Mouse (Mus musculus): ENCODE data around the gene Cmip. TPM values are rescaled to one million over a fixed set of nuclear protein-coding genes. Genes with fewer than 3 reads are reported as not detected.

Gene Cmip
- polyA plus RNA-seq, 1 experiment from 2014 or later: 13.7 TPM

- 92% methylated on average over 15 of the region's 15 CpGs for WGBS
- ATAC-seq (ENCODE audit: insufficient read depth, low FRiP score): no peak
- H3K36me3 ChIP-seq (ENCODE audit: control insufficient read depth, insufficient read depth, low read length): no peaks in the 10 kb centered on the region; the same call in 1 of the 2 replicates
- H3K27ac ChIP-seq (ENCODE audit: low read length): no peak overlapping the region
- H3K4me3 ChIP-seq (replicated peaks; ENCODE audit: low read length): no peak overlapping the region
- H3K9ac ChIP-seq (ENCODE audit: low read length): no peak overlapping the region
- H3K27me3 ChIP-seq (ENCODE audit: control insufficient read depth, insufficient read depth, low read length): no peaks in the 10 kb centered on the region
- H3K4me2 ChIP-seq (ENCODE audit: low read depth, low read length): no peak overlapping the region
- H3K4me1 ChIP-seq (ENCODE audit: control insufficient read depth, insufficient read depth, low read length): peaks cover 6% of the 10 kb centered on the region; the same call in 1 of the 2 replicates
- no peaks in the 10 kb centered on the region for H3K9me3 ChIP-seq (replicated peaks; ENCODE audit: control insufficient read depth, low read length)
Measured at GRCm38 (mm10) chr8:117397751-117398150, 140.9 kb downstream of the Cmip start.

- no peak for ATAC-seq (ENCODE audit: insufficient read depth, low FRiP score)
- Histone ChIP-seq H3K27me3 (ENCODE audit: control insufficient read depth, insufficient read depth, low read length) (no peaks in the 10 kb centered on the region), H3K9ac (ENCODE audit: low read length) (no peak overlapping the region), H3K4me2 (ENCODE audit: low read depth, low read length) (no peak overlapping the region), H3K4me3 (replicated peaks; ENCODE audit: low read length) (no peak overlapping the region), H3K4me1 (ENCODE audit: control insufficient read depth, insufficient read depth, low read length) (peaks cover 16% of the 10 kb centered on the region), H3K36me3 (ENCODE audit: control insufficient read depth, insufficient read depth, low read length) (no peaks in the 10 kb centered on the region; the same call in 1 of the 2 replicates), H3K9me3 (replicated peaks; ENCODE audit: control insufficient read depth, low read length) (no peaks in the 10 kb centered on the region), H3K27ac (ENCODE audit: low read length) (no peak overlapping the region)
- 85% methylated on average over 8 of the region's 8 CpGs for WGBS
Measured at GRCm38 (mm10) chr8:117399229-117399628, 142.4 kb downstream of the Cmip start.

- Histone ChIP-seq H3K27me3 (ENCODE audit: control insufficient read depth, insufficient read depth, low read length) (no peaks in the 10 kb centered on the region), H3K4me1 (ENCODE audit: control insufficient read depth, insufficient read depth, low read length) (peaks cover 16% of the 10 kb centered on the region), H3K9ac (ENCODE audit: low read length) (no peak overlapping the region), H3K27ac (ENCODE audit: low read length) (no peak overlapping the region), H3K9me3 (replicated peaks; ENCODE audit: control insufficient read depth, low read length) (no peaks in the 10 kb centered on the region), H3K4me3 (replicated peaks; ENCODE audit: low read length) (no peak overlapping the region), H3K36me3 (ENCODE audit: control insufficient read depth, insufficient read depth, low read length) (no peaks in the 10 kb centered on the region; the same call in 1 of the 2 replicates), H3K4me2 (ENCODE audit: low read depth, low read length) (no peak overlapping the region)
- no peak for ATAC-seq (ENCODE audit: insufficient read depth, low FRiP score)
- 80% methylated on average over 6 of the region's 6 CpGs for WGBS
Measured at GRCm38 (mm10) chr8:117400820-117401219, 144.0 kb downstream of the Cmip start.

- Histone ChIP-seq H3K27me3 (ENCODE audit: control insufficient read depth, insufficient read depth, low read length) (no peaks in the 10 kb centered on the region), H3K4me2 (ENCODE audit: low read depth, low read length) (no peak overlapping the region), H3K36me3 (ENCODE audit: control insufficient read depth, insufficient read depth, low read length) (no peaks in the 10 kb centered on the region), H3K9ac (ENCODE audit: low read length) (no peak overlapping the region), H3K4me3 (replicated peaks; ENCODE audit: low read length) (no peak overlapping the region), H3K4me1 (ENCODE audit: control insufficient read depth, insufficient read depth, low read length) (peaks cover 16% of the 10 kb centered on the region), H3K27ac (ENCODE audit: low read length) (no peak overlapping the region), H3K9me3 (replicated peaks; ENCODE audit: control insufficient read depth, low read length) (no peaks in the 10 kb centered on the region)
- ATAC-seq (ENCODE audit: insufficient read depth, low FRiP score): no peak
- 80% methylated on average over 14 of the region's 14 CpGs for WGBS
Measured at GRCm38 (mm10) chr8:117401880-117402279, 145.0 kb downstream of the Cmip start.

GRCm38 (mm10) chr8:117402911-117403704 lies 146.2 kb downstream of the Cmip start:
- Histone ChIP-seq H3K4me1 (ENCODE audit: control insufficient read depth, insufficient read depth, low read length) (peaks cover 16% of the 10 kb centered on the region), H3K36me3 (ENCODE audit: control insufficient read depth, insufficient read depth, low read length) (no peaks in the 10 kb centered on the region), H3K4me2 (ENCODE audit: low read depth, low read length) (no peak overlapping the region), H3K27me3 (ENCODE audit: control insufficient read depth, insufficient read depth, low read length) (no peaks in the 10 kb centered on the region), H3K9me3 (replicated peaks; ENCODE audit: control insufficient read depth, low read length) (no peaks in the 10 kb centered on the region), H3K4me3 (replicated peaks; ENCODE audit: low read length) (no peak overlapping the region), H3K27ac (ENCODE audit: low read length) (no peak overlapping the region), H3K9ac (ENCODE audit: low read length) (no peak overlapping the region)
- 53% methylated on average over 9 of the region's 9 CpGs for WGBS
- ATAC-seq (ENCODE audit: insufficient read depth, low FRiP score): no peak

- Histone ChIP-seq H3K4me2 (ENCODE audit: low read depth, low read length) (no peak overlapping the region), H3K36me3 (ENCODE audit: control insufficient read depth, insufficient read depth, low read length) (no peaks in the 10 kb centered on the region), H3K4me1 (ENCODE audit: control insufficient read depth, insufficient read depth, low read length) (peaks cover 16% of the 10 kb centered on the region), H3K4me3 (replicated peaks; ENCODE audit: low read length) (no peak overlapping the region), H3K27me3 (ENCODE audit: control insufficient read depth, insufficient read depth, low read length) (no peaks in the 10 kb centered on the region), H3K9me3 (replicated peaks; ENCODE audit: control insufficient read depth, low read length) (no peaks in the 10 kb centered on the region), H3K9ac (ENCODE audit: low read length) (peak overlapping the region; percentile 28; the same call in 1 of the 2 replicates), H3K27ac (ENCODE audit: low read length) (peak overlapping the region; percentile 50; the same call in 1 of the 2 replicates)
- WGBS: 28% methylated on average over 14 of the region's 14 CpGs
- ATAC-seq (ENCODE audit: insufficient read depth, low FRiP score): no peak
Measured at GRCm38 (mm10) chr8:117403705-117404476, 147.0 kb downstream of the Cmip start.

GRCm38 (mm10) chr8:117406081-117406480 lies 149.2 kb downstream of the Cmip start:
- Histone ChIP-seq H3K9me3 (replicated peaks; ENCODE audit: control insufficient read depth, low read length) (no peaks in the 10 kb centered on the region), H3K4me1 (ENCODE audit: control insufficient read depth, insufficient read depth, low read length) (peaks cover 35% of the 10 kb centered on the region), H3K36me3 (ENCODE audit: control insufficient read depth, insufficient read depth, low read length) (no peaks in the 10 kb centered on the region), H3K27ac (ENCODE audit: low read length) (no peak overlapping the region), H3K27me3 (ENCODE audit: control insufficient read depth, insufficient read depth, low read length) (no peaks in the 10 kb centered on the region), H3K4me3 (replicated peaks; ENCODE audit: low read length) (no peak overlapping the region), H3K9ac (ENCODE audit: low read length) (no peak overlapping the region), H3K4me2 (ENCODE audit: low read depth, low read length) (no peak overlapping the region)
- no peak for ATAC-seq (ENCODE audit: insufficient read depth, low FRiP score)
- 81% methylated on average over 3 of the region's 3 CpGs for WGBS

- no peak overlapping the region for H3K9ac ChIP-seq (ENCODE audit: low read length)
- H3K36me3 ChIP-seq (ENCODE audit: control insufficient read depth, insufficient read depth, low read length): no peaks in the 10 kb centered on the region
- no peak for ATAC-seq (ENCODE audit: insufficient read depth, low FRiP score)
- 83% methylated on average over 7 of the region's 7 CpGs for WGBS
- no peak overlapping the region for H3K4me2 ChIP-seq (ENCODE audit: low read depth, low read length)
- peaks cover 25% of the 10 kb centered on the region for H3K4me1 ChIP-seq (ENCODE audit: control insufficient read depth, insufficient read depth, low read length)
- no peaks in the 10 kb centered on the region for H3K9me3 ChIP-seq (replicated peaks; ENCODE audit: control insufficient read depth, low read length)
- no peak overlapping the region for H3K4me3 ChIP-seq (replicated peaks; ENCODE audit: low read length)
- no peaks in the 10 kb centered on the region for H3K27me3 ChIP-seq (ENCODE audit: control insufficient read depth, insufficient read depth, low read length)
- no peak overlapping the region for H3K27ac ChIP-seq (ENCODE audit: low read length)
Measured at GRCm38 (mm10) chr8:117408634-117409033, 151.8 kb downstream of the Cmip start.

GRCm38 (mm10) chr8:117409056-117409455 lies 152.2 kb downstream of the Cmip start:
- no peaks in the 10 kb centered on the region for H3K36me3 ChIP-seq (ENCODE audit: control insufficient read depth, insufficient read depth, low read length)
- H3K9me3 ChIP-seq (replicated peaks; ENCODE audit: control insufficient read depth, low read length): no peaks in the 10 kb centered on the region
- no peak overlapping the region for H3K27ac ChIP-seq (ENCODE audit: low read length)
- ATAC-seq (ENCODE audit: insufficient read depth, low FRiP score): no peak
- H3K4me2 ChIP-seq (ENCODE audit: low read depth, low read length): no peak overlapping the region
- H3K27me3 ChIP-seq (ENCODE audit: control insufficient read depth, insufficient read depth, low read length): no peaks in the 10 kb centered on the region
- H3K4me1 ChIP-seq (ENCODE audit: control insufficient read depth, insufficient read depth, low read length): peaks cover 20% of the 10 kb centered on the region
- 74% methylated on average over 7 of the region's 7 CpGs for WGBS
- H3K4me3 ChIP-seq (replicated peaks; ENCODE audit: low read length): no peak overlapping the region
- no peak overlapping the region for H3K9ac ChIP-seq (ENCODE audit: low read length)
